Mouse (Mus musculus): ENCODE results near the gene Gm10409. TPM values are rescaled to one million over a fixed set of nuclear protein-coding genes. Genes with fewer than 3 reads are reported as not detected.
"Not testable (repeated sequence)": the region's sequence is repeated elsewhere in the genome, so short reads cannot be mapped to it uniquely, and the experiment has no call there.

Gm10409 gene
- not detected in 3 replicates for total RNA-seq (2017)

DNA sequence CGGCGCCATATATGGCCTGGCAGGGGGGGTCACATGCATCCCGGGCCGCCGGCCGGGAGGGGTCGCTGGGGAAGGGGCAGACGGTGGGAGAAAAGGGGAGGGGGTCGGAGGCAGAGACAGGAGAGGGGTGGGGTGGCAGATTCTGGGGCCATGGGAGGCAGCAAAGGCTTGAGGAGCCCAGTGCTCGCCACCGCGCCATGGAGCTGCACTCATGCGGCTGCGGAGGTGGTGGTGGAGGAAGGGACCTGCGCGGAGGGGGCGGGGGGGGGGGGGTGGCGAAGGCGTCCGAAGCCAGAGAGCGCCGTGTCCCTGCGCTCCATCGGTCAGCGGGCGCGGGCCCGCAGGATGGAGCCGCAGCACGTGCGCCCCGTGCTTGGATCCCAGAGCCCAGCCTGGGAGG, at the start of gene Gm10409:
Gm10409 (plus strand) TSS at position 301 of the 400 bp plus-strand sequence.
- ATAC-seq (replicated peaks; ENCODE audit: insufficient number of reproducible peaks, low FRiP score, low TSS enrichment, poor library complexity, severe bottlenecking): not testable (repeated sequence)

DNA sequence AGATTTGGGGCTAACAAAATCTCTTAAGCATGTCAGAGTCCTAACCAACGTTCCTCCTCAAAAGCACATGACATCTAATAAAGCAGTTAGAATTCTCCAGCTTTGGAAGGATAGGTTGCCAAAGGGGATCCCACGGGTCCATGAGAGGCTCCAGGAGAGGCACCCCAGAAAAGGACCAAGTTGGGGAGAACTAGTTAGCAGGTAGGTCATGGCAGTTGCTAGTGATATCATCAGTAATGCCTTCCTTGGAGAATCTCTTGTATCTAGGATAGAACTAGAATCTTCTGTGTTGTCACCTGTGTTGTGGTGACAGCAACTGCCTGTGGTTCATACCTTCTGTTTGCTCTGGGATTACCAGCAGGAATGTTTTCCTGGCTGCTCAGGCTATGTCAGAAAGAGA, 17.6 kb upstream of the Gm10409 start, which contains the start of gene Gm10413:
Gm10413 (plus strand) TSS at position 301 of the 400 bp plus-strand sequence.
- ATAC-seq (replicated peaks; ENCODE audit: insufficient number of reproducible peaks, low FRiP score, low TSS enrichment, poor library complexity, severe bottlenecking): not testable (repeated sequence)

DNA sequence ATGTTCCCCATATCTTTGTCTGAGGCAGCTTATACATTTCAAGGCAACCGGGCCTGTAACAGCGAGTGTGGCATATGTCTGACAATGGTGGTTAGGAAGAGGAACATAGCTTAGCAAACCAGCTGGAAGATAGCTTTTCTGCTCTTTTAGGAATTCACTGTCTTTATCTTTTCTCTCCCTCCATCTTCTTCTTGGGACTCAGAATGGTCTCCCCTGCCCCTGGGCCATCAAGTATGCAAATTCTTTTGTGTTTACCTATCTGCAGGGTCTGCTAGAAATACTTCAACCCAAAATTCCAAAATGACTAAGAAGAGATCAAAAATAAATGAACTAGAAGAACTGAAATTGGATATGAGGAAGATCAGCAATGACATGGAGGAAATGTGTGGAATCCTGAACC, 15.4 kb downstream of the Gm10409 start, which contains the start of gene Gm3005:
Gm3005 (plus strand) TSS at position 301 of the 400 bp plus-strand sequence.
- not testable (repeated sequence) for ATAC-seq (replicated peaks; ENCODE audit: insufficient number of reproducible peaks, low FRiP score, low TSS enrichment, poor library complexity, severe bottlenecking)

DNA sequence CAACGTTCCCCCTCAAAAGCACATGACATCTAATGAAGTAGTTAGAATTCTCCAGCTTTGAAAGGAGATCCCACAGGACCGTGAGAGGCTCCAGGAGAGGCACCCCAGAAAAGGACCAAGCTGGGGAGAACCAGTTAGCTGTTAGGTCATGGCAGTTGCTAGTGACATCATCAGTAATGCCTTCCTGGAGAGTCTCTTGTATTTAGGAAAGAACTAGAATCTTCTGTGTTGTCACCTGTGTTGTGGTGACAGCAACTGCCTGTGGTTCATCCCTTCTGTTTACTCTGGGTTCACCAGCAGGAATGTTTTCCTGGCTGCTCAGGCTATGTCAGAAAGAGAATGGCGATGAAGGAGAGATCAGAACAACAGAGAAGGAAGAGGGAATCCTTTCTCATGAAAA, 36.7 kb downstream of the Gm10409 start, which contains the start of gene Gm10408:
Gm10408 (plus strand) TSS at position 301 of the 400 bp plus-strand sequence.
- not testable (repeated sequence) for ATAC-seq (replicated peaks; ENCODE audit: insufficient number of reproducible peaks, low FRiP score, low TSS enrichment, poor library complexity, severe bottlenecking)

Other genes starting within 250 kb of the Gm10409 start
- gene Gm5795, start 224.4 kb upstream of the Gm10409 start, total RNA-seq (2017): not detected in 3 replicates
- not detected in 3 replicates for gene D830030K20Rik, start 204.1 kb upstream of the Gm10409 start, total RNA-seq (2017)
- not detected in 3 replicates for gene Gm2956, start 80.0 kb upstream of the Gm10409 start, total RNA-seq (2017)
- not detected in 3 replicates for gene Gm10413, start 17.5 kb upstream of the Gm10409 start, total RNA-seq (2017)
- gene Gm3005, start 15.5 kb downstream of the Gm10409 start, total RNA-seq (2017): not detected in 3 replicates
- gene Gm10408, start 36.8 kb downstream of the Gm10409 start, total RNA-seq (2017): not detected in 3 replicates
- gene Gm3012, start 221.9 kb downstream of the Gm10409 start, total RNA-seq (2017): not detected in 3 replicates
- gene Gm3020, start 239.4 kb downstream of the Gm10409 start, total RNA-seq (2017): not detected in 3 replicates

Measured in monocyte, adult 5-6 weeks (primary cell).